Mouse (Mus musculus): ENCODE results near the gene Zar1l. TPM values are rescaled to one million over a fixed set of nuclear protein-coding genes. Genes with fewer than 3 reads are reported as not detected.
A peak's percentile ranks its signal among the peaks of the same experiment; 100 is the strongest.

Gene Zar1l
- polyA plus RNA-seq, 1 experiment from 2014 or later, result not detected

DNA sequence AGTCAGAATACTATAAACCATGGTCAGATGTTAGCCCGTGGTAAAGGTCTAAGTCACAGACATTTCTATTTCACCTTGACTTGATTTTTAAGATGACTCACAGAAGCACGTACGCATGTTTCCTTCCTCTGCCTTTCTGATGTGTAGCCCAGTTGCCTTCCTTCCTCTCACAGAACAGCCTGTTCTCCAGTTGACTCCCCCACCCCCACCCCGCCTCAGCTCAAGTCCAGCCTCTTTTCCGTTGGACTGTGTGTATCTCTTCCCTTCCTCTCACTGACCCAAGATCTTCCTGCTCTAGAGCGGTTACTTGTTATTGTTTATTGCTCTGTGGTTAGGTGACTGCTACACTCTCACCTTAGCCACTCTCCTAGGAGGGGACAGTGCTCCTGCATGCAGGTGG, 49.5 kb downstream of the Zar1l start:
- Histone ChIP-seq H3K27me3 (replicated peaks) (no peaks in the 10 kb centered on the region), H3K4me3 (no peak overlapping the region), H3K9me3 (no peaks in the 10 kb centered on the region), H3K27ac (no peak overlapping the region), H3K4me2 (no peak overlapping the region), H3K36me3 (replicated peaks) (peaks cover 41% of the 10 kb centered on the region), H3K9ac (no peak overlapping the region), H3K4me1 (no peaks in the 10 kb centered on the region)
- 82% methylated on average over 6 of the region's 6 CpGs for WGBS
- ATAC-seq (replicated peaks), result no peak

- Histone ChIP-seq H3K4me1 (no peaks in the 10 kb centered on the region), H3K4me3 (no peak overlapping the region), H3K9me3 (no peaks in the 10 kb centered on the region), H3K9ac (no peak overlapping the region), H3K4me2 (no peak overlapping the region), H3K27me3 (replicated peaks) (no peaks in the 10 kb centered on the region), H3K27ac (no peak overlapping the region), H3K36me3 (replicated peaks) (peaks cover 20% of the 10 kb centered on the region)
- 84% methylated on average over 12 of the region's 12 CpGs for WGBS
- ATAC-seq (replicated peaks), result no peak
These were observed 51.8 kb downstream of the Zar1l start for GRCm38 (mm10) chr5:150466132-150466531.

DNA sequence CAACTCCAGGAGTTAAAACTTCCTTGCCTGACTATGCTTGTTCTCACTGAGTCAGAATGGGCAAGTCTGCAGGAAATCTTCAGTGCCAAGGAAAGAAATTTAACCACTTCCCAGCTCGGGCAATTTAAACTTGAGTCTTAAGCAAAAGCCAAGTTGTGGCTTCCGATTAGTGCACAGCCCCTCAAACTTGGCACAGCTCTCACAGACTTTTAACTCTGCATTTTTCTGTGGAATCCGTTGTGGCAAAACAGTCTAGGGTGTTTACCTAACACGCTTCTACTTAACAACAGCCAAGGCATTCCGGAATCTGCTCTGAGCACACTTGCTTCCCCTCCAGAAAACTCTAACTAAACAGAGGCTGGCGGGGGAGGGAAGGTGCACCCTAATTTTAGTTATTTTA, 52.7 kb downstream of the Zar1l start:
- Histone ChIP-seq H3K27ac (no peak overlapping the region), H3K9ac (no peak overlapping the region), H3K4me2 (no peak overlapping the region), H3K4me1 (no peaks in the 10 kb centered on the region), H3K4me3 (no peak overlapping the region), H3K27me3 (replicated peaks) (no peaks in the 10 kb centered on the region), H3K9me3 (no peaks in the 10 kb centered on the region), H3K36me3 (replicated peaks) (peaks cover 17% of the 10 kb centered on the region)
- no peak for ATAC-seq (replicated peaks)
- 88% methylated on average over 6 of the region's 6 CpGs for WGBS

- Histone ChIP-seq H3K4me1 (no peaks in the 10 kb centered on the region), H3K9me3 (no peaks in the 10 kb centered on the region), H3K27me3 (replicated peaks) (no peaks in the 10 kb centered on the region), H3K4me3 (no peak overlapping the region), H3K36me3 (replicated peaks) (peaks cover 18% of the 10 kb centered on the region), H3K9ac (no peak overlapping the region), H3K4me2 (no peak overlapping the region), H3K27ac (no peak overlapping the region)
- no peak for ATAC-seq (replicated peaks)
- 59% methylated on average over 3 of the region's 3 CpGs for WGBS
These were observed 53.2 kb downstream of the Zar1l start for GRCm38 (mm10) chr5:150464721-150465120.

GRCm38 (mm10) chr5:150459801-150460200, 58.2 kb downstream of the Zar1l start:
- H3K27me3 ChIP-seq (replicated peaks), result no peaks in the 10 kb centered on the region
- H3K9ac ChIP-seq, result no peak overlapping the region
- H3K4me1 ChIP-seq, result no peaks in the 10 kb centered on the region
- no peak overlapping the region for H3K4me3 ChIP-seq
- no peak for ATAC-seq (replicated peaks)
- H3K4me2 ChIP-seq, result no peak overlapping the region
- H3K27ac ChIP-seq, result no peak overlapping the region
- H3K36me3 ChIP-seq (replicated peaks), result peaks cover 29% of the 10 kb centered on the region
- H3K9me3 ChIP-seq, result no peaks in the 10 kb centered on the region
- 81% methylated on average over 4 of the region's 4 CpGs for WGBS

DNA sequence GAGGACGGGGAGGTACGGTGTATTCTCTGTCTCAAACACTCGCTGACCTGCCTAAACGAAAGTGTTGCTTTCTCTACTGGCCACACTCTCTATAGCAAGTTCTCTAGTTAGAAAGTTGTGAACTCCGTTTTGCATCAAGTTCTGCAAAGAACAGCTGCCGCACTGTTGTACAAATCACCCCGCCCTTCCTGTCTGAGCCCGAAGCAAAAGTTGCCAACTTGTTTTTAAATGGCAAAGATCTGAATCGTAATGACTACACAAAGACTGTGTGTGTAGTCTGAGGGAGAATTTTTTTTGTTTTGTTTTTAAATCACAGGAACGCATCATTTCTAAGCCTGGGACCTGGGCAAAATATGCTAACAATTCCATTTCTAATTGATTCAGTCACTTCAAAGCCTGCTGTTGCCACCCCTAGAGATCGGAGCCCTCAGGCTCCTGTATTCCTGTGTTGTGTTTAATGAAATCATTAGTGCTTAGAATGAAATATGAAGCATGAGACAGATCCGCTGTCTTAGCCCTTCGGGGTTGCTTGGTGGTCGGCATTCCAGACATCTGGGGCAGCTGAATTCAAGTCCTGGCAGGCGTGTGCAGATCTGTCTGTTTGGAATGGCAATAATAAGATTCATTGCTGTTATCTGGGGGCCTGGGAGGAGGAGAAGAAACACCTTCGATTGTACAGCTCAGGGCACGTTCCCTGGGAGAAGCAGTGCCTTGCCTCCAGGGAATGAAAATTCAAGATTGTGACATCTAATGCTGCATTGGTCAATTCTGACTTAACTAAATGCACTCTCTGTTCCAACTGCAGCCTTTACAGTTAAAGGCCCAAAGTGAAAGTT, 59.8 kb downstream of the Zar1l start:
- no peak overlapping the region for H3K4me2 ChIP-seq
- no peaks in the 10 kb centered on the region for H3K4me1 ChIP-seq
- H3K4me3 ChIP-seq, result no peak overlapping the region
- 0 out of 2 replicates have a peak, but pooled peaks have one; percentile 67 for ATAC-seq (replicated peaks)
- no peaks in the 10 kb centered on the region for H3K27me3 ChIP-seq (replicated peaks)
- peaks cover 46% of the 10 kb centered on the region for H3K36me3 ChIP-seq (replicated peaks)
- no peak overlapping the region for H3K27ac ChIP-seq
- no peak overlapping the region for H3K9ac ChIP-seq
- 58% methylated on average over 17 of the region's 17 CpGs for WGBS
- H3K9me3 ChIP-seq, result no peaks in the 10 kb centered on the region

DNA sequence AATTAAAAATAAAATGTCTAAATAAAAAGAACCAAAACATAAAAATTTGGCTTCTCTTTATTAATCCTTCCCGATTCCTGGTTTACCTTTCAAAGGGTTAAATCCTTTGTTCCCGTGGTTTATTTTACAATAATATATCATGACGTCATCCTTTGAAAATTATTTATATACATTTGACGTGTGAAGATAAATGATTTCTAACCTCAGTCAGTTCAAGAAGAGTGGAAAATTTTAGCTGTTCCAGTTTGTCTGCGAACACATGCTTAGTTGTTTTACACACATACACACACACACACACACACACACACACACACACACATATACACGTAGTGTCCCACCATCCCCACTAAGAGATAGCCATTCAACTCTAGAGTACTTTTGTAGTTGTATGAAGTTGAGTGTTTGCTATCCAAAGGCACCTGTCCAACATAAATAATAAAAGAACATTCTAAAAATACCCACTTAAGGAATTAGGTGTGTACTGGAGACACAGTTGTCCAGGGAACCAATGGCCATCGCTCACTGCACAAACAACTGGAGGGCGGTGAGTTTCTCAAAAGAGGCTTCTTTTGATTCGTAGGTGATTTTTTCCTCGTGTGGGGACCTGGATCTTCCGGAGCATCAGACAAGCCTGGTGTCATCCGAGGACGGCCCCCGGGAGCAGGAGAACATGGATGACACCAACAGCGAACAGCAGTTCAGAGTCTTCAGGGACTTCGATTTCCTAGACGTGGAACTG, 60.6 kb downstream of the Zar1l start:
- Histone ChIP-seq H3K4me1 (no peaks in the 10 kb centered on the region), H3K4me3 (no peak overlapping the region), H3K36me3 (replicated peaks) (peaks cover 54% of the 10 kb centered on the region), H3K4me2 (no peak overlapping the region), H3K9me3 (no peaks in the 10 kb centered on the region), H3K27me3 (replicated peaks) (no peaks in the 10 kb centered on the region), H3K9ac (no peak overlapping the region), H3K27ac (no peak overlapping the region)
- WGBS, result 88% methylated on average over 17 of the region's 17 CpGs
- ATAC-seq (replicated peaks), result no peak

Other genes starting within 250 kb of the Zar1l start
- gene Brca2, start 4.5 kb upstream of the Zar1l start, polyA plus RNA-seq (2015; fragmentation: Nextera tagmentation; extraction: Ambion mirVana), result 11.9 and 14.5 TPM in 2 replicates
- gene N4bp2l1, start 79.0 kb upstream of the Zar1l start, polyA plus RNA-seq (2015; fragmentation: Nextera tagmentation; extraction: Ambion mirVana), result 14.5 and 16.7 TPM in 2 replicates
- 26.9 and 27.3 TPM in 2 replicates for gene N4bp2l2, start 148.0 kb upstream of the Zar1l start, polyA plus RNA-seq (2015; fragmentation: Nextera tagmentation; extraction: Ambion mirVana)
- gene Pds5b, start 155.6 kb upstream of the Zar1l start, polyA plus RNA-seq (2015; fragmentation: Nextera tagmentation; extraction: Ambion mirVana), result 30.1 and 32.5 TPM in 2 replicates

Measured in midbrain, embryonic 15.5 days (tissue).